Mouse (Mus musculus) gastrocnemius, postnatal 36 days (tissue): Measurements from ENCODE around the gene Vps33a. TPM values are rescaled to one million over a fixed set of nuclear protein-coding genes. Genes with fewer than 3 reads are reported as not detected.

ENCODE experiments used
- microRNA-seq, 2 experiments: library from miRNA; unstranded; fragments of <30 nt; microRNA quantifications; one replicate each; pipeline ENCODE4 v1.2.0; 2021
- total RNA-seq, 2 experiments: library from RNA; stranded (reverse); gene quantifications; 2 replicates each; pipeline ENCODE4 v1.2.3; 2021

Vps33a gene
- total RNA-seq, 2 experiments from 2014 or later, result 28.6 to 31.1 TPM

Small RNA genes lying within 50 kb of the gene (microRNA-seq; reads per million reads assigned to microRNA genes)
- 0 reads per million in 2 experiments for gene Mir7647

Other genes starting within 250 kb of the Vps33a start
- 10 to 100 TPM in 1 of 2 experiments, 1 to 10 TPM in 1; 6.6 to 10.7 TPM for gene Bcl7a, start 229.2 kb downstream of the Vps33a start, total RNA-seq
- 10 to 100 TPM; 49.7 to 50.7 TPM for gene Mlxip, start 178.2 kb downstream of the Vps33a start, total RNA-seq
- not detected for gene Lrrc43, start 83.7 kb downstream of the Vps33a start, total RNA-seq
- not detected for gene Il31, start 83.5 kb downstream of the Vps33a start, total RNA-seq
- not detected for gene B3gnt4, start 62.6 kb downstream of the Vps33a start, total RNA-seq
- gene Diablo, start 48.9 kb downstream of the Vps33a start, total RNA-seq, result 10 to 100 TPM; 36.1 to 39.0 TPM
- not detected for gene Gm49027, start 47.5 kb downstream of the Vps33a start, total RNA-seq
- gene Clip1, start 111.6 kb upstream of the Vps33a start, total RNA-seq, result 100 to 1,000 TPM; 264 to 276 TPM
- gene Zcchc8, start 148.1 kb upstream of the Vps33a start, total RNA-seq, result 10 to 100 TPM in 1 of 2 experiments, 1 to 10 TPM in 1; 9.9 to 17.6 TPM
- 10 to 100 TPM; 30.2 to 40.5 TPM for gene Rsrc2, start 176.4 kb upstream of the Vps33a start, total RNA-seq
- gene Kntc1, start 176.7 kb upstream of the Vps33a start, total RNA-seq, result under 1 TPM; 0.69 to 0.92 TPM